Mouse (Mus musculus) ES-E14 (cell line): Measurements from ENCODE around the gene Bcl2l1. TPM values are rescaled to one million over a fixed set of nuclear protein-coding genes. Genes with fewer than 3 reads are reported as not detected.

ENCODE experiments used
- DNase-seq: peaks from one replicate; pipeline ENCODE4 v3.0.0-alpha.2; 2013; ENCODE audit warnings: low read depth, low spot score
- H3K27ac ChIP-seq: 2 replicates; pipeline ENCODE4 v1.5.1; 2012; ENCODE audit warnings: low read depth, mild to moderate bottlenecking, low read length, moderate library complexity, mixed read lengths; ENCODE audit not compliant: poor library complexity, insufficient read depth, severe bottlenecking
- H3K36me3 ChIP-seq: 2 replicates; pipeline ENCODE4 v1.6.1; 2012; ENCODE audit warnings: mild to moderate bottlenecking, low read length, moderate library complexity, mixed read lengths; ENCODE audit not compliant: control insufficient read depth, poor library complexity, insufficient read depth, severe bottlenecking
- H3K4me1 ChIP-seq, 2 experiments: fragments of 150-350 bp in 1 of 2; sonication (generic) in 1 of 2; 2 replicates each; pipeline ENCODE4 v1.6.1; 2012; ENCODE audit warnings: low read length in 2 of 2, mild to moderate bottlenecking in 1 of 2, mixed read lengths in 1 of 2; ENCODE audit not compliant: control insufficient read depth in 2 of 2, insufficient read depth in 2 of 2, poor library complexity in 1 of 2
- H3K4me3 ChIP-seq, 2 experiments: fragments of 150-350 bp in 1 of 2; sonication (generic) in 1 of 2; 2 replicates each; pipeline ENCODE4 v1.5.1; 2012; ENCODE audit warnings: low read length in 2 of 2, low read depth in 1 of 2, mild to moderate bottlenecking in 1 of 2, mixed read lengths in 1 of 2; ENCODE audit not compliant: insufficient read depth in 1 of 2, poor library complexity in 1 of 2, severe bottlenecking in 1 of 2
- H3K9ac ChIP-seq: 2 replicates; pipeline ENCODE4 v1.6.1; 2012; ENCODE audit warnings: low read depth, mild to moderate bottlenecking, low read length, mixed read lengths; ENCODE audit not compliant: poor library complexity, insufficient read depth, severe bottlenecking
- H3K9me3 ChIP-seq: fragments of 150-350 bp; sonication (generic); 2 replicates; pipeline ENCODE4 v1.6.1; 2012; ENCODE audit warnings: low read depth, mild to moderate bottlenecking, low read length; ENCODE audit not compliant: control insufficient read depth, insufficient read depth
- CHD2 ChIP-seq: IDR thresholded peaks from 2 replicates; pipeline ENCODE4 v1.6.1; 2014; ENCODE audit warnings: mild to moderate bottlenecking, low read depth, low read length, inconsistent platforms
- HCFC1 ChIP-seq: IDR thresholded peaks from 2 replicates; pipeline ENCODE4 v1.6.1; 2012; ENCODE audit warnings: low read length, inconsistent platforms, borderline replicate concordance; ENCODE audit not compliant: insufficient read depth
- MAFK ChIP-seq: IDR thresholded peaks from 2 replicates; pipeline ENCODE4 v1.6.1; 2014; ENCODE audit warnings: mild to moderate bottlenecking, low read depth, low read length, inconsistent platforms; ENCODE audit not compliant: insufficient read depth
- ZC3H11A ChIP-seq: IDR thresholded peaks from 2 replicates; pipeline ENCODE4 v1.6.1; 2012; ENCODE audit warnings: low read depth, mild to moderate bottlenecking, inconsistent platforms, low read length, borderline replicate concordance
- ZNF384 ChIP-seq: IDR thresholded peaks from 2 replicates; pipeline ENCODE4 v1.6.1; 2012; ENCODE audit warnings: low read depth, low read length, inconsistent platforms
- in situ Hi-C, 2 experiments: fragments of 600-800 bp; cut with MboI; formaldehyde crosslinking; loops; one replicate each; pipeline ENCODE4 v1.15.1; 2025; ENCODE audit warnings: low sequenced_read_pairs in 2 of 2, inconsistent platforms in 1 of 2; ENCODE audit not compliant: unreplicated experiment in 2 of 2
- total RNA-seq: library from RNA; depleted of rRNA; stranded (reverse); fragments of 300-350 nt; gene quantifications from 2 replicates; pipeline ENCODE4 v1.2.3, GENCODE M21; 2012

The Bcl2l1 gene
- total RNA-seq, 1 experiment: 34.9 TPM

DNA sequence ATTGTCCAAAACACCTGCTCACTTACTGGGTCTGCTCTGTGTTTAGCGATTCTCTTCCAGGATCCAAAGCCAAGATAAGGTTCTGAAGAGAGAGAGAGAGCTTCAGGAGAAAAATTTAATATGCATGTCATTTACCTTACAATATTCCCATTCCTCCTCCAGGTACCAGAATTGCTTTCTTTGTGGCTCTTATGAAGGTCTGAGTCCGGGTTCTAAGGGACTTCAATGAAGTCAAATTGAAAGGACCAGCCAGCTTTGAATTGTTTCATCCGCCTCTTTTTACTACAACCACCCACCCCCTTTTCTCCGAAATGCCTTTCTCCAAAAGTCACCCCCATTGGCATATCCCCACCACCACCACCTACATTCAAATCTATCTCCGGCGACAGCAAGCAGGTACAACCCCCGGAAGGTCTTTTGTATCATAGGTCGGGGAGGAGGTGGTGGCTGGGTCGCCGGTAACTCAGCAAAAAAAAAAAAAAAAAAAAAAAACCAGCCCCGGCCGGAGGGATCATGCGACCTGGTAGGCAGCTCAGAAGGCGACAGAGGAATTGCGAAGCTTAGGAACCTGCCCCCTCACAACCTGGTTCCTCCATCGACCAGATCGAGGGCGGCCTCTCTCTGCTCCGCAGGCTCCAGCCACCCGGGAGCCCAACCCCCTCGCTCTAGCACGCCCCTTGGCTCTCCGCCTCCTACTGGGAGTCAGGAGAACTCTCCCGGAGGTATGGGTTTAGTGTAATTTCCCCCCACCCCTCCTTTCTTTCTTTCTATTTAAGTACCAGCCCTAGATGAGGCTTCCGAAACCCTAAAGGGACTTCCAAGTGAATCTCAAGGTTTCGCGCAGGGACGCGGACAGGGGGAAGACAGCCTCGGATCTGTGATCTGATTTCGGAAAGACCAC, 1.3 kb downstream of the Bcl2l1 start:
- Histone ChIP-seq H3K9me3 (no peaks in the 10 kb centered on the region), H3K4me1 (peaks cover 4 to 18% of the 10 kb centered on the region in 2 experiments), H3K9ac (peak overlapping the region; percentile 87), H3K36me3 (no peaks in the 10 kb centered on the region), H3K27ac (peak overlapping the region; percentile 93), H3K4me3 (peak overlapping the region; percentile 78 to 88)
- peak; percentile 87 for DNase-seq
- in situ Hi-C loops: loop anchor here (5.0 to 10.0 kb wide), 2 partner anchors 143 to 145 kb away; partner anchors contain the start of gene Mcts2 (in 2 of the 2)
- TF ChIP-seq CHD2 (no peak), ZNF384 (peak; percentile 90), MAFK (0 out of 2 replicates have a peak, but pooled peaks have one; percentile 14)

DNA sequence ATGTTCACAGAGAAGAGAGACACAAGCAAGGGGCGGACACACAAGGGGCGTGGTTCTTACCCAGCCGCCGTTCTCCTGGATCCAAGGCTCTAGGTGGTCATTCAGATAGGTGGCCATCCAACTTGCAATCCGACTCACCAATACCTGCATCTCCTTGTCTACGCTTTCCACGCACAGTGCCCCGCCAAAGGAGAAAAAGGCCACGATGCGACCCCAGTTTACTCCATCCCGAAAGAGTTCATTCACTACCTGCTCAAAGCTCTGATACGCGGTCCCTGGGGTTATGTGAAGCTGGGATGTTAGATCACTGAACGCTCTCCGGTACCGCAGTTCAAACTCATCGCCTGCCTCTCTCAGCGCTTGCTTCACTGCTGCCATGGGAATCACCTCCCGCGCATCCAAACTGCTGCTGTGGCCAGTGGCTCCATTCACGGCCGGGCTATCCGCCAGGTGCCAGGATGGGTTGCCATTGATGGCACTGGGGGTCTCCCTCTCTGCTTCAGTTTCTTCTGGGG, 2.1 kb downstream of the Bcl2l1 start:
- DNase-seq: no peak
- H3K9me3 ChIP-seq: no peaks in the 10 kb centered on the region
- no peaks in the 10 kb centered on the region for H3K36me3 ChIP-seq
- in situ Hi-C loops: no loop called here
- no peak for TF ChIP-seq ZNF384
- no peak for TF ChIP-seq HCFC1
- TF ChIP-seq MAFK: no peak
- TF ChIP-seq CHD2: no peak
- TF ChIP-seq ZC3H11A: no peak
- no peak overlapping the region for H3K27ac ChIP-seq
- peaks cover 4 to 19% of the 10 kb centered on the region in 2 experiments for H3K4me1 ChIP-seq
- H3K9ac ChIP-seq: peak overlapping the region; percentile 87
- peak overlapping the region; percentile 78 to 88 for H3K4me3 ChIP-seq

DNA sequence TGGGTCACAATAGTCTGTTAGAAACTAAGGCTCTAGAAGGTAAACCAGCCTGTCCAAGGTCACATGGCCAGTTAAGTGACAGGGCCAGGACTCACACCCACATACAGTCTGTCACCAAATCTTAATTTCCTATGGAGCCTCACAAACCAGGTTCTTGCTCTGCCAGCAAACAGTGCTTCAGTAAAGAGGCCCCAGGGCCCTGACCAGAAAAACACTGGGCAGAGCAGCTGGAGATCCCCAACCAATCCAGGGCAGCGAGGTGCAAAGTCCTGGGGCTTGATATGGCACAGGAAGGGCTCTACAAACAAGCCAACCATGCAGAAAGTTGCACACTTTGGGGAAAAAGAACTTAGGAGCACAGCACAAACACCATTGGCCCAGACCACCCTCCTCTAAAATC, 3.0 kb downstream of the Bcl2l1 start:
- Histone ChIP-seq H3K27ac (peak overlapping the region; percentile 41; the same call in 1 of the 2 replicates), H3K4me1 (peaks cover 4 to 21% of the 10 kb centered on the region in 2 experiments), H3K9me3 (no peaks in the 10 kb centered on the region), H3K9ac (peak overlapping the region; percentile 33; the same call in 1 of the 2 replicates), H3K36me3 (no peaks in the 10 kb centered on the region), H3K4me3 (peak overlapping the region in 1 of 2 experiments; percentile 88; a peak in 2 of 4 replicates)
- TF ChIP-seq ZC3H11A: no peak
- no peak for TF ChIP-seq HCFC1
- no peak for TF ChIP-seq MAFK
- TF ChIP-seq ZNF384: no peak
- TF ChIP-seq CHD2: no peak
- no peak for DNase-seq
- in situ Hi-C loops: no loop called here

- TF ChIP-seq ZC3H11A (no peak), ZNF384 (no peak), MAFK (no peak), CHD2 (no peak), HCFC1 (no peak)
- no peaks in the 10 kb centered on the region for H3K9me3 ChIP-seq
- H3K9ac ChIP-seq: peak overlapping the region; percentile 5; the same call in 1 of the 2 replicates
- H3K4me1 ChIP-seq: peaks cover 4 to 21% of the 10 kb centered on the region in 2 experiments
- no peak overlapping the region for H3K27ac ChIP-seq
- in situ Hi-C loops: no loop called here
- no peak for DNase-seq
- H3K36me3 ChIP-seq: no peaks in the 10 kb centered on the region
- peak overlapping the region; percentile 4 to 45; a peak in 3 of 4 replicates for H3K4me3 ChIP-seq
Observed at GRCm38 (mm10) chr2:152828011-152828370, 3.5 kb downstream of the Bcl2l1 start.
